Mouse (Mus musculus) kidney, postnatal 10 days (tissue): ENCODE measurements at regions not wholly inside any gene's neighbourhood (a gene's known extent, or its start where the extent isn't known, plus 50 kb on each side); places are given as distances from the start of the nearest gene placed in this dataset.
A peak's percentile ranks its signal among the peaks of the same experiment; 100 is the strongest.

ENCODE experiments used
- DNase-seq: peaks from one replicate; pipeline ENCODE4 v3.0.0; 2021; ENCODE audit warnings: mixed read lengths

DNA sequence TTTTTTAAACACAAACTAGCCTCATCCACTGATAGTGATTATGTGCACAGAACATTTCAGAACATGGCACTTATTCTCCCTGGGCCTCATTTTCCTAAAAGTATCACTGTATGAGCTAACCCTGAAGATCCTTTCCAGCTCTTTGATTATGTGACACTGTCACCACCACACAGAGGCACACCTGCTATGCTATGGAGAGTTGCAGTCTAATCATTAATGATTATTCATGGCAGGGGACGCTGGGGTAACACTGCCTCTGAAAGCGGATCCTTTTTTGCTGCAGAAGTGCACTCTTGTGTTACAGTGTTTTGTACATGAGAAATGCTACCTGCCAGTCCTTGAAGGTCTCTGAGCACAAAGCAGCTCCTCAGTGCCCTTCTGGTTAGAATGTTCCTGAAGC, 615.3 kb upstream of the Fbxo33 start:
- no peak for DNase-seq

- DNase-seq: no peak
Measured at GRCm38 (mm10) chr12:59822918-59823317, 603.4 kb upstream of the Fbxo33 start.

DNA sequence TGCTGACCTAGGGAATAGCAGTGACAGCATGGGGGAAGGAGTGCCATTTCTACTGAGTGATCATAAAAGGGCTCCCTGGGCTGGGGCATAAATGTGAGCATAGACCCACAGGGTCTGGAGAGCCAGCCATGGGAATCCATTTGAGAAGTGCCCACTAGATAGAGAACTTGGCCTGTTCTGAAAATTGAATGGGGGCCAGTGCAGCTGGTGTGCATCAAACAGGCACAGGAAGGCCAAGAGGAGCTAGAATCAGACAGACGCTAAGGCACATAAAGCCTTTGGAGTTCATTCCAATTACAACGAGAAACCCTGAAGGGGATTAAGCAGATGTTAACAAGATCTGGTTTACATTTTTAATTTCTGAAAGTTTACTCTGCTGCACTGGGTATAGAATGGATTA, 602.9 kb upstream of the Fbxo33 start:
- peak; percentile 6 for DNase-seq

DNA sequence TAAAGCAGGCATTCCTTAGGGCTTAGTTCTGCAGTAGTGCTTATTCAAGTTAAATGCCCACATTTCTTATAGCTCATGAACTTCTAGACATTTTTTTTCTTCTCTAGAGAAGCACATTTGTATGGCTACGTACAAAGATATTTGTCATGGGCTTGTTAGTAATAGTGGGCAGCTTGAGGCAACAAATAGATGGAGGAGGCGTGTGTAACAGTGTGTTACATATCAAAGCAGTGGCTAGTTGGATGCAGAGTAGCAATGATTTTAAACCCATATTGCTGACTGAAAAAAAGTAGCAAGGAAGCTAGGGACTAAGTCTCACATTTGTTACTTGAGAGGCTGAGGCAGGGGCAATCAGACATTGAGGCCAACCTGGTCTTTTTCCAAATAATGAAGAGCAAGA, 602.2 kb upstream of the Fbxo33 start:
- no peak for DNase-seq

- DNase-seq: no peak
Measured at GRCm38 (mm10) chr12:59815965-59816364, 596.4 kb upstream of the Fbxo33 start.

- no peak for DNase-seq
Measured at GRCm38 (mm10) chr12:59814356-59814755, 594.8 kb upstream of the Fbxo33 start.

DNA sequence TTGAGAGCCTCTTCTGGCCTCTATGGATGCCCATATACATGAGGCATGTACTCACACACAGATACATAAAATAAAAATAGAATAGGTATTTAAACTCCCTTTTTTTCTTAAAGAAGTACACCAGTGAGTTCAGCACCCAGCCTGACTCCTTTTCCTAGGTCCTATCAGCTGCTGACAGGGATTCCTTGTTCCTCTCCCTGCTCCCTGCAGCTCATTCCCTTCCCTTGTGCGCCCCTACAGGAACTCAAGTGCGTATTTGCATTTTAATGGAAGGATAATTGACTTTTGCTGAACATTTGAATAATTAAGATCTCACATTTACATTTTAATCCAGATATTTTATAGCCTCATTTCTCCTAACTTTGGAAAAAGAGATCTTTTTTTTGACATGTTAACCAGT, 589.7 kb upstream of the Fbxo33 start:
- DNase-seq: no peak

DNA sequence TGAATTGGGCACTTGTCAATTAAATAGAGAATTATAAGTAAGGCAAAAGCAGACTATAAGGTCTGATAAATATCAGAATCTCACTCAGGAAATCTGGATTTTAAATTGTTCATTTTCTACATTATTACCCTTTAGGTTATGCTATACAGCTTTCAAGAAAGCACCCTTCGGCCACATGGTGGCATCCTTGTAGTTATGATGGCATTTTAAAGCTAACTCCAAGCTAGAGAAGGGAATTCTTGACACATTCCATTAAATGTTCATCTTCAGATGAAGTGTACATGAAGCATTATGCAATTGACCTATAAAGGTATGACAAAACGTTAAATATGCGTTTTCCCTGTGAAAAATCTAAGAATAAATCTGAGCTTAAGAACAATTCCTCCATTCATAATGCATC, 578.5 kb upstream of the Fbxo33 start:
- DNase-seq: peak; percentile 41

GRCm38 (mm10) chr12:59791473-59791872, 571.9 kb upstream of the Fbxo33 start:
- DNase-seq: peak; percentile 16

- no peak for DNase-seq
Measured at GRCm38 (mm10) chr12:59786831-59787230, 567.3 kb upstream of the Fbxo33 start.

DNA sequence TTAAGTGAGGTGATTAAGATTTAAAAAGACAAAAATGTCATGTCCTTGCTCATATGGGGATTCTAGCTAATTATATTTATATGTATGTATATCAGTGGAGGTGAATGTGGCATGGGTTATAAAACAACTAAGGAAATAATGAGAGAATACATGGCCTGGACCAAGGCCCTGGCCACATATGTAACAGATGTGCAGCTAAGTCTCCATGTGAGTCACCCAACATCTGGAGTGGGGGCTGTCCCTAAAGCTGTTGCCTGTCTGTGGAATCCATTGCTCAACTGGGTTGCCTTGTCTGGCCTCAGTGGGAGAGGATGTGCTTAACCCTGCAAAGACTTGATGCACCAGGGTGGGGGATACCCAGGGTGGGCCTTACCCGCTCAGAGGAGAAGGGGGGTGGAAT, 551.5 kb upstream of the Fbxo33 start:
- no peak for DNase-seq

- DNase-seq: no peak
Measured at GRCm38 (mm10) chr12:59762260-59762659, 542.7 kb upstream of the Fbxo33 start.

DNA sequence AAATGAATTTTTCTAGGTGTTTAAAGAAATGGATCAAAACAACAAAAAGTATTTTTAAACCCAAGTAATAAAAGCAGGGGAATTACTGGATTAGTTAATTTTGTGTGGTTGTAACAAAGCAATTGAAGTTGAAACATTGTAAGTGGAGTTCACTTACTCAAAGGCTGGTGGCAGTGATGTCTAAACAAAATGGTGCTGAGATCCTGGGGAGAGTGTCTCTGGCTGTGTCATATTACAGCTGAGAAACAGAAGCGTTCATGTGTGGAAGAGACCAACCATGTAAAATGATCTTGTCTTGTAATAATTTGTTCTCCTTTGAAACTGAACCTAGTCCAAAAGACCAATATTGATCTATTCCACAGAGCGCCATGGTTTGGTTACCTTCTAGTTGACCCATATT, 525.2 kb upstream of the Fbxo33 start:
- no peak for DNase-seq

DNA sequence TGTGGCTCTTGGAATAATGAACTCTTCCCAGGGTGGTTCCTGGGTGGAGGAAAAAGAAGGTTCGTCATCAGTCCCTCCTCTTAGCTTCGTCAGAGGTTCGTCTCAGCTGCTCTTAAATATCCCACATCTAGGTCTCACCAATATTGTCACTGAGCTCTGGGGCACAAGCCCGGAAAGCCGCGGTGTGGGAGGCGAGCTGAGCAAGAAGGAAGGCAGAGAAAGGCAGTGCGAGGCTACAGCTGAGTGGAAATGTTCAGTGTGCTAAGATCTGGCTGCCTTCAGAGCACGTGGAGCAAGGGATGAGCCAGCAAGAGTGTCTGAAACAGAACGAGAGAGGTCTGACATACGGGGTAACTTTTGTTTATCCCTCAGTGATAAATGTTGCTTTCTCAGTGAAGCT, 523.7 kb upstream of the Fbxo33 start:
- no peak for DNase-seq

DNA sequence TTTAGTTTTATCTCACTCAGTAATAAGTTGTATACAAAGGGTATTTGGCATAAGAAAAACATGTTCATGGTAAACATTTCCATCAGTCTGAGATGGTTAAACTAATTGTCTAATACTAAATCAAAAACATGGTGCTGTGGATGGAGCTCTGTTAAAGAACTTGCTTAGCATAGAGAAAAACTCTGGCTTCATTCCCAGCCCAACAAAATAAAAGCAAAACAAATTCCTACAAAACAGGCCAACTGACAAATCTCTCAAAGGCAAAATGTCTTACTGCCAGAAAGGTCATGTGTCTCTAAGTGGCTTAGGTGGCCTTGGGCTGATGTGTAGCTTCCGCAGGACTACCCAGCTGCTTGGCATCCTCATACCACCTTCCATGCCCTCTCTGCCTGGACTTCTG, 505.4 kb upstream of the Fbxo33 start:
- DNase-seq: no peak

- no peak for DNase-seq
Measured at GRCm38 (mm10) chr12:59722471-59723182, 503.1 kb upstream of the Fbxo33 start.

GRCm38 (mm10) chr12:59713216-59713615, 493.7 kb upstream of the Fbxo33 start:
- DNase-seq: no peak

- no peak for DNase-seq
Measured at GRCm38 (mm10) chr12:59683235-59683634, 463.7 kb upstream of the Fbxo33 start.

DNA sequence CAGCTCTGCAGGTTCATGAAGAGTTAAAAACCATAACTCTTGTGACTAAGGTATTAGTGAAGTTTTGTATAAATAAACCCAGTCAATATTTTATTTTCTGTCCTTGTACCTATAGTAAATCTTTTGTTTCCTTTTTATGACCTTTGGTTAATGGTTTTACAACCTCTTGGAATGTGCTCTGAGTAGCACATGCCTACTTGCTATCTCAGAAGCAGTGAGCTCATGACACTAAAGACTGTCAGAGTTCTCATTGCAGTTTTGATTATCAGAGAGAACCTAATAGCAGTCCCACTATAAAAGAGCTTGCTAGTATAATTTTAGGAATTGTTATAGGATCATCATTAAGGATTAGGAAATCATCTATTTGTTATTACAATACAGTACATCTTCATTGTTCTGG, 443.6 kb upstream of the Fbxo33 start:
- no peak for DNase-seq

- DNase-seq: no peak
Measured at GRCm38 (mm10) chr12:59630678-59631077, 411.2 kb upstream of the Fbxo33 start.

DNA sequence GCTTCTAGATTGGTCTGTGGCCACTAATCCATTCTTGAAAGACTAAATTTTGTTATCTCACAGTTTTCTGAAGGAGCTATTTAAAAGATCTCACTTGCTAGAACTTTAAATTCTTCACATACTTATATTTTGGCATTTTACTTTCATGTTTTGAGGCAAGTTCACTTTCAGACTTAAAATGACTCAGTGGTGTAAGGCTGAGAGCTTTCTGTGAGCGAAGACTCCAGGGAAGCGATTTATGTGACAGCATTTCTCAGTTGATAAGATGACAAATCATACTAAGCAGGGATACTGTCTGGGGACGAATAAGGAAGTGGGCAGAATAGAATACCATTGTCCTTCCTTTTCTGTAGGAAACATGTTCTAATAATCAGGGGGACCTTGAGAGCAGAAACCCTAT, 403.6 kb upstream of the Fbxo33 start:
- DNase-seq: no peak

- DNase-seq: no peak
Measured at GRCm38 (mm10) chr12:59621132-59621531, 401.6 kb upstream of the Fbxo33 start.

- DNase-seq: no peak
Measured at GRCm38 (mm10) chr12:59620340-59620739, 400.8 kb upstream of the Fbxo33 start.

- DNase-seq: no peak
Measured at GRCm38 (mm10) chr12:59616075-59616474, 396.6 kb upstream of the Fbxo33 start.

DNA sequence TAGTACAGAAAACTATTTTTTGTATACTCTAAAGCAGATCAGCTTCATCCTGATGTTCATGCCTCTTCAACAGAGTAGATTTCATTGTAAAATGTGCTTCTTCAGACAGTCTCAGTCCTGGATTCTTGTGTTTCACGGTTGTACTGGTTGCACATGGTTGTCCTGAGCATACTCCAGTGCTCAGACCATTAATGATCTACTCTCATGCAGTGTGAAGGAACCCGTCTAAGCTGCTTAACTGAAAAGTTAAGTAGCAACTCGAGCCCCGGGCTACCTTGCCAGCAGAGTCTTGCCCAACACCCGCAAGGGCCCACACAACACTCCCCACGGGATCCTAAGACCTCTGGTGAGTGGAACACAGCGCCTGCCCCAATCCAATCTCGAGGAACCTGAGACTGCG, 380.3 kb upstream of the Fbxo33 start:
- no peak for DNase-seq
